Mouse (Mus musculus) leukemia stem cell, adult 10-12 weeks (primary cell): ENCODE results near the gene Dph2. TPM values are rescaled to one million over a fixed set of nuclear protein-coding genes. Genes with fewer than 3 reads are reported as not detected.

Experiments used
- polyA plus RNA-seq: library from polyadenylated mRNA; stranded (reverse); fragments of >175 nt; gene quantifications from 2 replicates; pipeline ENCODE4 v1.2.3, GENCODE M21; 2012; ENCODE audit warnings: low replicate concordance

Gene Dph2
- polyA plus RNA-seq: 11.8 and 31.2 TPM in 2 replicates

GRCm38 (mm10) chr4:117891738-117892161 is at the start of gene Dph2:
Gene Dph2 (minus strand): TSS chr4:117892032.

GRCm38 (mm10) chr4:117929391-117929881 is 37.6 kb upstream of the Dph2 start, which contains the start of gene Artn:
Gene Artn (minus strand): TSS chr4:117929763.

GRCm38 (mm10) chr4:117914591-117915442 is 23.0 kb upstream of the Dph2 start, which contains the start of gene Ipo13:
Gene Ipo13 (minus strand): TSS chr4:117914999.

GRCm38 (mm10) chr4:117887133-117887532 is 4.7 kb downstream of the Dph2 start, which contains the start of gene Atp6v0b:
Gene Atp6v0b (minus strand): TSS chr4:117887333.

DNA sequence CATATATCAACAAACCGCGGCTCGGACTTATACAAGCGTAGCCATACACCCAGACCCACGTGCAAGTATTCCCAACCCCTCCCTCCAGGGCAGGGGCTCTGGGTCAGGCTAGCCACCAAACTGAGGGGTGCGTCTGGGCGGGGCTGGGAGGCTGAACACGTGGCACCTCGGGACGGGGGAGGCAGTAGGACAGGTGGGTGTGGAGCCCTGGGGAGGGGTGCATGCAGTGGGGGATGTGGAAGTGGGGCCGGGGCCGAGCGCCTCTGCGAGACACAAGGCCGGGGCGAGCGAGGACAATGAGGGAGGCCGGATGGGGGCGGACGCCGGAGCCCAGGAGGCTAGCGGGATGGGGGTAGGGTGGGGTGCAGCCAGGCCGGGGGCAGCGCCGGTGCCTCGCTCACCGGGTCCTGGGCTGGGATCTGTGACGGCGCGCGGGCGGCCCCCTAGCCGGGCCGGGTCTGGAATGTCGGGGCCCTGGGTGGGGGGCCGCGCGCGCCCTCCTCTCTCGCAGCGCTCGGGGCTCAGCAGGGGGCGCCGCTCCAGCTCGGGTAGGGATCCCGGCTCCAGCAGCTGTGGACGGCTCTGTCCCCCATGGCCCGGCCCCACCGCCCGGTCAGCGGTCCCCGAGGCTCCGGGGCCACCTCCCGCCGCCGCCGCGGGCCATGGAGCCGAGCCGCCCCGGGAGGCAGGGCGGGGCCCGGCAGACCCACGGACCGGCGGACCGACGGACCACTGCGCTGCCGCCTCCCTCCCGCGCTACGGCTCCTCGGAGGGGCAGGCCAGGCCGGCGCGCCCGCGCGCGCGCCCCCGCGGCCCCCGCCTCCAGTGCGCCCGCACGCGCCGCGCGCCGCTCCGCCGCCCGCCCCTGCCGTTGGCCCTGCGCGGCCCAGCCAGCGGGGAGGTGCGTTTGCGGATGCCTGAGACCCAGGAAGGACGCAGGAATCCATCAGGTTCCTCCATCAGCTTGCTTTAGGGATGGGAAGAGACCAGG is 8.8 kb downstream of the Dph2 start, which contains the start of gene B4galt2:
Gene B4galt2, minus strand, starts transcription at position 787 of the 991 bp plus-strand sequence.

GRCm38 (mm10) chr4:117872471-117872886 is 19.4 kb downstream of the Dph2 start, which contains the start of gene Ccdc24:
Gene Ccdc24 (minus strand): TSS chr4:117872557.

Other genes with a start within 250 kb of the Dph2 start
- 18.0 and 21.7 TPM in 2 replicates for gene Dmap1, start 209.8 kb downstream of the Dph2 start, polyA plus RNA-seq
- gene Gm12845, start 167.6 kb downstream of the Dph2 start, polyA plus RNA-seq: not detected in 2 replicates
- not detected in 2 replicates for gene Klf17, start 126.4 kb downstream of the Dph2 start, polyA plus RNA-seq
- gene Slc6a9, start 57.5 kb downstream of the Dph2 start, polyA plus RNA-seq: 113 and 202 TPM in 2 replicates
- gene Ccdc24, start 19.5 kb downstream of the Dph2 start, polyA plus RNA-seq: 0.11 TPM in 1 of 2 replicates, not detected in the other
- gene B4galt2, start 8.5 kb downstream of the Dph2 start, polyA plus RNA-seq: 0.57 and 2.7 TPM in 2 replicates
- gene Atp6v0b, start 4.7 kb downstream of the Dph2 start, polyA plus RNA-seq: 59.5 and 456 TPM in 2 replicates
- gene Ipo13, start 23.0 kb upstream of the Dph2 start, polyA plus RNA-seq: 16.8 and 36.7 TPM in 2 replicates
- 5.9 and 17.9 TPM in 2 replicates for gene Artn, start 37.7 kb upstream of the Dph2 start, polyA plus RNA-seq
- 21.6 and 35.8 TPM in 2 replicates for gene St3gal3, start 242.9 kb upstream of the Dph2 start, polyA plus RNA-seq